Mouse (Mus musculus): ENCODE data around the gene Htr1b.
A peak's percentile ranks its signal among the peaks of the same experiment; 100 is the strongest.

The Htr1b gene

GRCm38 (mm10) chr9:81633437-81633973, at the start of gene Htr1b:
Gene Htr1b (minus strand): TSS chr9:81633828.
- DNase-seq (ENCODE audit: low spot score in 2 of 2): peak; percentile 1 to 25

GRCm38 (mm10) chr9:81676716-81677115, 43.1 kb upstream of the Htr1b start:
- no peak for DNase-seq (ENCODE audit: low spot score in 2 of 2)

DNA sequence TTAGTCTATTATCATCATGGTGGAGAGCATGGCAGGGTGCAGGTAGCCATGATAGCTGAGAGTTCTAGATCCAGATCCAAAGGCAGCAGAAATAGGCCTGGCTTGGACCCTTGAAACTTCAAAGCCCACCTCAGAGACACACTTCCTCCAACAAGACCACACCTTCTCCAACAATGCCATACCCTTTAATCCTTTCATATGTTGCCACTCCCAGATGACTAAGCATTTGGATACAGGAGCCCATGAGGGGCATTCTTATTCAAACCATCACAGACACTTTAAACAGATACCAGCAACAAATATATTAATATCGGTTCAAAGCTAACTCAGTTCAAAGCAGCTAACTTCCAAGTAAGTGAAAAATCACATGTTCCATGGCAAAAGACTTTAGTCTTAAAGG, 3.9 kb upstream of the Htr1b start:
- DNase-seq (ENCODE audit: low spot score in 2 of 2): no peak

DNA sequence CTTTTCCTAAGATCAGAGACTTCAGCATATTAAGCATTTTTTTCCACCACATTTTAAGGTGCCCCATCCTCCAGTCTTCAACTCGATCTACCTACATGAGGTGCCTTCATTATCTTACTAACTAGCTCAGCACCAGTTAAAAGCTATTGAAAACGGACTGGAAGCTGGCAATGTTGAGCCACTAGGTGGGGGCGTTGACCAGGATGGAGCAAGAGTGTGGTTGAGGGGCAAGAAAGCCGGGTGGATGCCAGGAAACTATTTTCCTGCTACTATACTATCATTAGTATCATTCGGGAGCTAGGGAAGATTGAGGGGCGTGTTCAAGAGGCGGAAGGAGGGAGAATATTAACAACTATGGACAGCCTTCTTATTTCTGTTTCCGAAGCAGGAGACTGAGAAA, 1.5 kb upstream of the Htr1b start:
- DNase-seq (ENCODE audit: low spot score in 2 of 2): no peak

- no peak for DNase-seq (ENCODE audit: low spot score in 2 of 2)
Measured at GRCm38 (mm10) chr9:81634163-81634562, 535 bp upstream of the Htr1b start.

- peak in 1 of 2 experiments; percentile 26 for DNase-seq (ENCODE audit: low spot score in 2 of 2)
Measured at GRCm38 (mm10) chr9:81632736-81633436, 742 bp downstream of the Htr1b start.

GRCm38 (mm10) chr9:81632191-81632735, 1.4 kb downstream of the Htr1b start:
- peak in 1 of 2 experiments; percentile 5 for DNase-seq (ENCODE audit: low spot score in 2 of 2)

DNA sequence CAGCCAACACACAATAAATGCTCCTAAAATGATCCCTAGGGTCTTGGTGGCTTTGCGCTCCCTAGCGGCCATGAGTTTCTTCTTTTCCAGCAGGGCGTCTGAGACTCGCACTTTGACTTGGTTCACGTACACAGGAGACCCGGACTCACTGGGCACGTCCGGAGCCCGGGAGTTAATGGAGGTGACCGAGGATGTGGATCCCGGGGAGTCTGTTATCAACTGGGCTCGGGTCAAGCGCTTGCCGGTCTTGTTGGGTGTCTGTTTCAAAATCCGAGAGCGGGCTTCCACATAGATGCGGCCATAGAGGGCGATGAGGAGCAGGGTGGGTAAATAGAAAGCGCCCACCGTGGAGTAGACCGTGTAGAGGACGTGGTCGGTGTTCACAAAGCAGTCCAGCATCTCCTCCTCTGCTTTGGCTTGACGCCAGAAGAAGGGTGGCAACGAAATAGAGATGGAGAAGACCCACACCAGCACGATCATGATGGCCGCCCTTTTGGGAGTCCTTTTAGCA, 2.0 kb downstream of the Htr1b start:
- no peak for DNase-seq (ENCODE audit: low spot score in 2 of 2)

DNA sequence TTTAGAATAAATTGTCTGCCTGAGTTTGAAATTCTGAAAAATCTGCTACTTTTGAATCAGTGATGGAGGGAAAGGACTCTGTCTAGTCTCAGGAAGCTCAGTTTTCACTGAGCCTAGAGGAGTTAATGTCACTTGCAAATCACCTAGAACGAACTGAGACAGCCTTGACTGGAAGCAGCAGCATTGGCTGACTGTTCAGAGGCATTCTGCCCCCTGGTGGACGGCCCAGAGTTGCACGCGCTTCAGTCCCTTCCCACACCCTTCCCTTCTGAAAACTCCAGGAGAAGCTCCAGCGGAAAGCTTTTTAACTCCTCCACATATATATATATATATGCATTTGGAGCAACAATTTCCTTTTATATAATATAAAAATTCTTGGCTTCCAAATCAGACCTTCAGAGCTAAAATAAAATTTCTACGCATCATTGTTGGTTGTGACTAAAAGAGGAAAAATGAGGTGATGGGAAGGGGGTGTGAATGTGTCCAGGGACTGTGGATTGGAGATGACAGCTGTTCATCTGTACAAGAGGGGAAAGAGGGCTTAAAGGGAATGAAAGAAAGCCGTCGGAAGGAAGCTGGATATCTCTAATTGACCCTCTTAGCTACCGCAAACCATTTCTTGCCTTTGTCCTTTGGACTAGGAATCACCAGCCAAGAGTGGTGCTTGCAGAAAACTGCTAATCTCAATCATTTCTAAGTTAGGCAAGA, 6.6 kb downstream of the Htr1b start:
- DNase-seq (ENCODE audit: low spot score in 2 of 2): peak in 1 of 2 experiments; percentile 41

DNA sequence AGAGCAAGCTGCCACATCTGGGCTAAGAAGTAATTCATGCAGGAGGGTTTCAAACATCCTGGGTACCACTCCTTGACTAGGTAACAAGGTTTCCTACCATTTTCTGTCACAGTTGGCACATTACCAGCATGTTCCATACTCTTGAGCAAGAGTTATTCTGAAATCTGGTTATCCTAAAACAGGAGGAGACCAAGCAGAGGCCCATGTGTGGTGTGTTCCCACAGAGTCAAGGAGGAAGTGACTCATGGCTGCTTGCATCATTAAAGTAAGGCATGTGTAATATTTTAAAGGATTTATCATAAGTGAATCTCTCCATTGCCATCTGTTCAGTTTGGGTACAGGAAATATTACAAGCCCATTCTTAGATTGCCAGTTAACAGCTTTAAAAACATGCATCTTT, 7.7 kb downstream of the Htr1b start:
- DNase-seq (ENCODE audit: low spot score in 2 of 2): no peak

DNA sequence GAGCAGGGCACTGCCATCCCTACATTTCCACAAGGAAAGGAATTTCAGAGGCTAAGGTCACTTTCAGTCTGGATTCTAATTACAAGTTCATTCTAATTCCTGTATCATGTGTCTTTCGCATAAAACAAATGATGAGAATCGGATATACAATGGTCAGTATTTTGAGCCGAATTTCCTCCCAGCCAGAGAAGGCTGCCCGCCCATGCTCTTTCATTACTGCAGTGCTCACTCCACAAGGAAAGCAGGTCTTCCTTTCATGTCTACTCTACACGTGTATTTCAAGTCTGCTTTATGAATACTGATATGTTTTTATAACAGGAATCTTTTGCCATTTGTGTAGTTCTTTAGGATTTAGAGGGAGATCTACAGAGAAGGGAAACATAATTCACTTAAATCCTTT, 10.8 kb downstream of the Htr1b start:
- no peak for DNase-seq (ENCODE audit: low spot score in 2 of 2)

DNA sequence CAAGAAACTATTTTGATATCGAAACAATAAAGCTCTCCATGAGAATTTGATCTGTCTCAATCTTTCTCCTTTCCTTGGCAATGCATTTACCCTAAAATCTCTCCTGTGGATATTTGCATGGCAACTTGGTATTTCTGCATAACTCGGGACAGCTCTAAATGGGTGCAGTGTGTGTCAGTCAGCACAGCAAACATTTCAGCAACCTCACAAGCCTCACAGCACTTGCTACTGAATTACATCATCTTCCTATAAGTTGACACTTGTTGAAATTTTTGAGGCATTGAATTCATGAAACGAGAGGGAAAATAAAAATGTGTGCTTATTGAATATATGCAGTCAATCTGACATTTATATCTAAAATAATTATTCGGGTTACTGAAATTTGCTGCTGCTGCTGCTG, 22.6 kb downstream of the Htr1b start:
- DNase-seq (ENCODE audit: low spot score in 2 of 2): no peak

Measured in urinary bladder, adult 18-20 months (tissue).